In genomic region chr5:123394303-123394956, GRCm38 (mm10) we compare ENCODE assay signal across 8 mouse cellular contexts. TPM values are rescaled to one million over a fixed set of nuclear protein-coding genes. Genes with fewer than 3 reads are reported as not detected.
DNase-seq lines count a peak whose midpoint lies in the region; ATAC-seq and TF ChIP-seq lines count a peak whose summit lies in the region.

Gene Mlxip, plus strand, starts transcription at chr5:123394798.

- no peaks in the 10 kb centered on the region for H3K9me3 ChIP-seq in heart, embryonic 10.5 days
- no peaks in the 10 kb centered on the region for H3K9me3 ChIP-seq in kidney, embryonic 15.5 days (replicated peaks)

- no peaks in the 10 kb centered on the region for H3K27me3 ChIP-seq in heart, embryonic 10.5 days (ENCODE audit: insufficient read depth, poor library complexity, severe bottlenecking)
- H3K27me3 ChIP-seq in kidney, embryonic 15.5 days = no peaks in the 10 kb centered on the region

- H3K27ac ChIP-seq in bone marrow macrophage, adult 2 months (ENCODE audit: insufficient read depth, low read depth, low read length) = peak within 1 kb of the TSS; percentile 97
- peak within 1 kb of the TSS; percentile 84 for H3K27ac ChIP-seq in embryonic fibroblast, embryonic 13.5 days (ENCODE audit: insufficient read depth, low read length)
- peak within 1 kb of the TSS; percentile 94 for H3K27ac ChIP-seq in heart, embryonic 10.5 days
- peak within 1 kb of the TSS; percentile 92 for H3K27ac ChIP-seq in kidney, embryonic 15.5 days

- peak; percentile 96 for TF ChIP-seq POLR2A in bone marrow macrophage, adult 2 months (IDR thresholded peaks at IDR 0.05; ENCODE audit: borderline replicate concordance, low read depth, low read length)
- TF ChIP-seq POLR2A in embryonic fibroblast, embryonic 13.5 days (IDR thresholded peaks at IDR 0.05; ENCODE audit: low read depth, low read length) = peak; percentile 83

- H3K36me3 ChIP-seq in heart, embryonic 10.5 days = no peaks in the 10 kb centered on the region
- no peaks in the 10 kb centered on the region for H3K36me3 ChIP-seq in kidney, embryonic 15.5 days

- DNase-seq in A20 (ENCODE audit: low read depth, low spot score) (peak; percentile 97), liver (peak; percentile 93)
- peak; percentile 99 for DNase-seq in heart, embryonic 10.5 days (ENCODE audit: low spot score)
- DNase-seq in spleen, postnatal 4 days (ENCODE audit: low spot score in 2 of 2) = peak; percentile 87 to 92

- peak within 1 kb of the TSS; percentile 75 for H3K4me3 ChIP-seq in bone marrow macrophage, adult 2 months (ENCODE audit: insufficient read depth, low read length)
- peak within 1 kb of the TSS; percentile 76 for H3K4me3 ChIP-seq in embryonic fibroblast, embryonic 13.5 days (ENCODE audit: insufficient read depth, low read length)
- peak within 1 kb of the TSS; percentile 93 for H3K4me3 ChIP-seq in heart, embryonic 10.5 days
- H3K4me3 ChIP-seq in kidney, embryonic 15.5 days (replicated peaks) = peak within 1 kb of the TSS; percentile 80

- no peak for TF ChIP-seq CTCF in bone marrow macrophage, adult 2 months (IDR thresholded peaks at IDR 0.05; ENCODE audit: low read depth, low read length)
- no peak for TF ChIP-seq CTCF in embryonic fibroblast, embryonic 13.5 days (IDR thresholded peaks at IDR 0.05; ENCODE audit: borderline replicate concordance, insufficient read depth, low read length)

- ATAC-seq in kidney, embryonic 15.5 days (replicated peaks; ENCODE audit: low FRiP score) = peak; percentile 98
- peak; percentile 88 for ATAC-seq in monocyte, adult 5-6 weeks (replicated peaks; ENCODE audit: insufficient number of reproducible peaks, low FRiP score, low TSS enrichment, poor library complexity, severe bottlenecking)

- peaks cover 29% of the 10 kb centered on the region for H3K4me1 ChIP-seq in bone marrow macrophage, adult 2 months (ENCODE audit: control insufficient read depth, insufficient read depth, low read length)
- peaks cover 9% of the 10 kb centered on the region for H3K4me1 ChIP-seq in embryonic fibroblast, embryonic 13.5 days (ENCODE audit: control insufficient read depth, insufficient read depth, low read length)
- H3K4me1 ChIP-seq in heart, embryonic 10.5 days = peaks cover 59% of the 10 kb centered on the region
- H3K4me1 ChIP-seq in kidney, embryonic 15.5 days = peaks cover 62% of the 10 kb centered on the region

- H3K4me2 ChIP-seq in kidney, embryonic 15.5 days = peak within 1 kb of the TSS; percentile 71

- WGBS in heart, embryonic 10.5 days = under 1% methylated on average over 49 of the region's 50 CpGs
- 0% methylated on average over 50 of the region's 50 CpGs for WGBS in kidney, embryonic 15.5 days

- peak within 1 kb of the TSS; percentile 86 for H3K9ac ChIP-seq in kidney, embryonic 15.5 days

RNA-seq across cellular contexts. Expression of gene Mlxip, which starts in this region (rescaled TPM):
- 41.0 and 44.8 TPM in 2 replicates for polyA plus RNA-seq in bone marrow macrophage, adult 2 months (2012; ENCODE audit: insufficient read depth, insufficient read length, missing spikeins)
- 22.4 and 24.1 TPM in 2 replicates for polyA plus RNA-seq in embryonic fibroblast, embryonic 13.5 days (2011; ENCODE audit: insufficient read length, low read depth, missing spikeins)
- 13.1 and 17.0 TPM in 2 replicates for polyA plus RNA-seq in heart, embryonic 10.5 days (2016; fragmentation: Nextera tagmentation; extraction: Ambion mirVana)
- polyA plus RNA-seq in kidney, embryonic 15.5 days (2015; fragmentation: Nextera tagmentation; extraction: Ambion mirVana) = 18.5 and 18.7 TPM in 2 replicates
- total RNA-seq in monocyte, adult 5-6 weeks (2017) = 17.5 to 37.6 TPM (median 22.9 TPM) in 3 replicates

Comparison
In these comparisons a context has a peak if more than half of its experiments do, and no peak if none do; other contexts are left out.
1. Peak in every context shown above with its lines: DNase-seq, ATAC-seq, H3K4me3 ChIP-seq and H3K27ac ChIP-seq.